Mouse (Mus musculus): ENCODE data around the gene Kl.

Kl gene

GRCm38 (mm10) chr5:151028906-151029305, 76.5 kb downstream of the Kl start:
- no peak for DNase-seq (ENCODE audit: low spot score in 2 of 2)

GRCm38 (mm10) chr5:151034715-151035512, 82.5 kb downstream of the Kl start:
- DNase-seq (ENCODE audit: low spot score in 2 of 2): no peak

DNA sequence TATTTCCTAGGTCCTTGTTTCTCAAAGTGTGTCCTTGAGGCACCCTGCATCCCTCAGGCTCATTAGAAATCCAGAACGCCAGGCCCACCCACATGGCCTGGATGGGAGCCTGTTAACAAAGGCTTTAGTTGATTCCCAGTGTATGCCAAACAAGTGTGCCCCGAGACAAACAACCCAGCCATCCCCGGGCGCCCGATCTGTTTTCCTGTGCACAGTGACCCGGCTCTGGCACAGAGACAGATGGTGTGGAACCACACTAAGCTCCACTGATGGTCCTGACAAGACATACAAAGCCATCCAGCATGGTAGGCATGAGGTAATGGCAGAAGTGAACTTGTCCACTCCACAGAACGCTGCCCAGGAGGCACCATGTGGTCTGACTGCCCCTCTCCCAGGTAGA, 85.5 kb downstream of the Kl start:
- DNase-seq (ENCODE audit: low spot score in 2 of 2): no peak

GRCm38 (mm10) chr5:151042911-151043310, 90.5 kb downstream of the Kl start:
- no peak for DNase-seq (ENCODE audit: low spot score in 2 of 2)
